Mouse (Mus musculus): ENCODE measurements around the gene Ttc34.

Gene Ttc34

DNA sequence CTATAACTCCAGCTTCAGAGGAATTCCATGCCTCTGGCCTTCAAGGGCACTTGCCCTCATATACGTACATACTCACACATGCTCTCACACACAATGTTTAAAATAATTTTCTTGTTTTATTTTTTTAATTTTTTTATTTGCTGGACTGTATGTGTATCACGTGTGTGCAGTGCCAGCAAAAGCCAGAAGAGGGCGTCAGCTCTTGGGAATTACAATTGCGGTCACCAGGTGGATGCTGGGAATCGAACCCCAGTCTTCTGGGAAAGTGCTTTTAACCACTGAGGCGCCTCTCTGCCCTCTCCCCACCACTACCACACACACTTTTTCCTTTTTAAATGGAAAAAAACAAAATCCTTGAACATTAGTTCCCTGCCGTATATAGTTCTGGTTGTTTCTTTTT is 19.6 kb downstream of the Ttc34 start:
- intact Hi-C loops (cut with DNase I): no loop called here

DNA sequence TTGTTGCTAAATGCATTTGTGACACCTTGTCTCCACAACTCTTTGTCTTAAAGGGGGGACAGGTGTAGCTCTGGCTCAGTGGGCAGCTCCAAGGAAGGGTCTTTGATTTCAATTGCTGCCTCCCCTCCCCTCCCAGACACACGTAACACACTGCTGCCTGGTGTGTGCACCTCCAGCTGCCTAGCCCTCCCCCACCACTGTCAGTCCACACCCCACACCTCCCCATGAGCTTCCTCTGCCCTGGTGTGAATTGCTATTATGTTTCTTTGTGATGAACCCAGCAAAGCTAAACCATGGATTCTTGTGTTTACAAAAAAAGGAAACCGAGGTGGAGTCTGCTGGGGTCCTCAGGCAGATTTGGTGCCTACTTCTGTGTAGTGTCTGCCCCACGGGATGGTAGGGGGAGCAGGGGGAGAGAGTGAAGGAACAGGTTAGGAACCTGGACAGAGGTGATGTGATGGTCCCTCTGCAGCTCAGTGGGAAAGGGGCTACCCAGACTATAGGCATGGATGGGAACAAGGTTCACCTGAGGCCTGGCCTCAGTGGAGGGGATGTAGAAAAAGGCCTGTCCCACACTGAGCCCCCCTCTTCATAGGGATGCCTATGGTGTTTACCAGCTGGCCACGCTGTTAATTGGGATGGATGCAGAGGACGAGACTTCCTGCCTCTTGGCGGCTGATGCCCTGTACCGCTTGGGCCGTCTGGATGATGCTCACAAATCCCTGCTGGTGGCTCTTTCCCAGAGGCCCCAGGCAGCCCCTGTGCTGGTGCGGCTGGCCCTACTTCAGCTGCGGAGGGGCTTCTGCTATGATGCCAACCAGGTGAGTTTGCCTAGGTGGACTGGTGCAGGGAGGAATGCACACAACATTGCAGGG is 20.3 kb downstream of the Ttc34 start:
- intact Hi-C loops (cut with DNase I): no loop called here

DNA sequence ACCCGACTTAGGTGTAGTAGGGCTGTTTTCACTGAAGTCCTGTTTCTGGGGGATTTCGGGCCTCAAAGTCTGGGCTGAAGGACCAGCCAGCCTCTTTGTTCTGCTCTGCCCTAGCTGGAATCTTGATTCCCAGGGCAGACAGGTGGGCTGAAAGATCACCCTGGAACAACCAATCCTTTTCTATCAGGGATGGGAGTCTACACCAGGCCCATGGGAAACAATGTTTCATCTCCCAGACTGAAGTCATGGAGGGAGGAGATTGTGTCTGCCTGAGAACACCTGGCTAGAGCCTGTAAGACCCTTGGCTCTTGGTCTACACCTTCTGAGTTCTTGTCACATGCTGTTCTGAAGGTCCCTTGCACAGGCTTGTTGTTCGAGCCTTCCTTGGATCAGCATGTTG is 21.3 kb downstream of the Ttc34 start:
- intact Hi-C loops (cut with DNase I): no loop called here

DNA sequence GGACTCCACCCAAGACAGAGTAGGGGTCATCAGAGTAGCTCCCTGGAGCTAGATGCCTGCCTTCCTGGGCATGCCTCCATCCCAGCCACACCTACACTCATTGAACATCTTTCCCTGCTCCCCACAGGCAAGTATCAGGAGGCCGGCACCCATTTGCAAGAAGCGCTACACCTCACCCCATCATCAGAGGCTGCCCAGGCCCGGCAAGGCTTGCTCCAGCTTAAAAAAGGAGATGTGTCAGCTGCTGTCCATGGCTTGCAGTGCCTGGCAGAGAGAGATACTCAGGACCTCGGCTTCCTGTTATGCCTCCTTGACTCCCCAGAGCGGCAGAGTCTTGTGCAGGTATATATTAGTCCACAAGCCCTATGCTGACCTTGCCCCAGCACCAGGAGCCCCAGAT is 24.7 kb downstream of the Ttc34 start:
- intact Hi-C loops (cut with DNase I): no loop called here

DNA sequence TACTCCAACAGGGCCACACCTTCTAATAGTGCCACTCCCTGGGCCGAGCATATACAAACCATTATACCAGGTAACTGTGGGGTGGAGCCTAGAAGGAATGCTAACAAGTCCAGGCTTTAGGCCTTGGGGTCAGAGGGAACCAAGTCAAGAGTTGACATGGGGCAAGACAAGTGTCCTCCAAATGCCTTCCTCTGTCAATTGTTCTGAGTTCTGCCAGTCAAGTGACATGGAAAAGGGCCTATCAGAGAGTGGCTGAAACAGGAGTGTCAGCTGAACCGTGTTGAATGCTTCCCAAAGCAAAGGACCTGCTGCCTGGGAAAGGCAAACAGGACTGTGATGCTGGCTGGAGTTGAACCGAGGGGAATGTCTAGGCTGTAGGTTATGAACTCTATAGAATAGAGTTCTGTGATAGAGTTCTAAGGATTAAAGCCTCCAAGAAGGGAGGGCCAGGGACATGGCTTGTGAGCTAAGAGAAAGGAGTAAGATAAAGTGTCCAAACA is 26.2 kb downstream of the Ttc34 start:
- intact Hi-C loops (cut with DNase I): no loop called here

DNA sequence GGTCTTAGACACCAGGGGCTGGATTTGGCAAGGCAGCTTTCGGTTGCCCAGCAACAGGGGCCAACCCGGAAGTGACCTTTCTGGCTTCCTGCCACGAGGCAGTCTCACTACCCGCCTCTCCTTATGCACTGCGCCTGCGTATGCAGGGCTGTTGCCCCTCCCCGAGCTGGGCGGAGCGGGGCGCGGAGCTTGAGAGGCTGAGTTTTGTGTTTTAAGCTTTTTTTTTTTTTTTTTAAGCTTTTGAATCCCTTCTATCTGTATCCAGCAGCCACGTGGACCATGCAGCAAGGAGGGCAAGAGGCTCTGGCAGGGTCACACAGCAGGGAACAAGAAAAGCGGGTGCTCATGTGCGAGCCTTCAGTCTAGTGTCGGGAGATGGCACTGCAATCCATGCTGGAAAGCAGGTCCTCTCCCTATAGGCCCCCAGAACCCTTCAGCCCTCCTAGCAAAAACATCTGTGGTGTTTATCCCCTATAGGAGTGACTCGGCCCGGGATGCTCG is 27.1 kb downstream of the Ttc34 start:
- intact Hi-C loops (cut with DNase I): no loop called here

DNA sequence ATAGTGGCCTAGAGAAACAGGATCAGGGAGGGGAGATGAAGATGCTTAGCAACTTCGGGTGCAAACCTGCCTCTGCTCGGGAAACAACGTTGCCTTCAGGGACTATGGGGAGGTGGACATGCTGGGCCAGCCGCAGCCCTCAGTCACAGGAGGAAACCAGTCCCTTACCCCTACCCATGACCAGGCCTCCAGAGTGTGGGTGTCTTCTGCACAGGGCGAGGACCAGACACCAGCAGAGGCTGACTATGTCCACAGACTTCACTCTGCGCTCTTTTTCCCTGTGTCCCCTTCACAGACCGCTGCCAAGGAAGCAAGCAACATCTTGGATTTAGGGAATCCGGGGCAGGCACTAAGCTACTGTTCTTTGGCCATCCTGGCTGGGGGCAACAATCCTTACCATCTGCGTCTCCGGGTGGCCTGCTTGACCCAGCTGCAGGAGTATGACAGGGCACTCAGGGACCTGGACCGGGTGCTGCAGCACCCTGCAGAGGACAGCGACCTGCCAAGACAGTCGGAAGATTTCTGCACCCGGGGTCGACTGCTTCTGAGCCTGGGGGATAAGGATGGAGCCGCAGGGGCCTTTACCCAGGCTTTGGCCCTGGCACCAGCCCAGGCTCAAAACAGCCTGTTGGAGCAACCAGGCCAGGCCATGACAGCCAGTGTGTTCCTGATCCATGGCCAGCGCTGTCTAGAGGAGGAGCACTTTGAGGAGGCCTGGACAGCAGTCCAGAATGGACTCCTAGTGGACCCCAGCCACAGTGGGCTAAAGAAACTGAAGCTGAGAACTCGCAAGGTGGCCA is 27.9 kb downstream of the Ttc34 start:
- intact Hi-C loops (cut with DNase I): no loop called here

DNA sequence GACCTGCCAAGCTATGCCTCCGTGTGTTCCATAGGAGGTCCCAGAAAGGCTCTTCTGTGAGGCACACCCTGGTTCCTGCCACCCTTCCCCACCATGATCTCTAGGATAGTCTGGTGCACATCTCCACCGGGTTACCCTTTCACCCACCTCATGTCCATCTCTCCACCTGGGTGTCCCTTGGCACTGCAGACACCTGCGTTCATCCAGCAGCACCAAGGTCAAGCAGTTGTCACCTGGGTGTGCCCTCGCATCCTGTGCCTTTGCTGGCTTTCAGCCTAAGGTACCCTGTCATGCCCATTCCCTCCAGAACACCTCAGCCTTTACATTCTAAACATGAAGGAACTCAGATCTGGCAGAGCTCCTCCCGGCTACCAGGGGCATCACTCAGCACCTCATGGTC is 29.1 kb downstream of the Ttc34 start:
- intact Hi-C loops (cut with DNase I): no loop called here

DNA sequence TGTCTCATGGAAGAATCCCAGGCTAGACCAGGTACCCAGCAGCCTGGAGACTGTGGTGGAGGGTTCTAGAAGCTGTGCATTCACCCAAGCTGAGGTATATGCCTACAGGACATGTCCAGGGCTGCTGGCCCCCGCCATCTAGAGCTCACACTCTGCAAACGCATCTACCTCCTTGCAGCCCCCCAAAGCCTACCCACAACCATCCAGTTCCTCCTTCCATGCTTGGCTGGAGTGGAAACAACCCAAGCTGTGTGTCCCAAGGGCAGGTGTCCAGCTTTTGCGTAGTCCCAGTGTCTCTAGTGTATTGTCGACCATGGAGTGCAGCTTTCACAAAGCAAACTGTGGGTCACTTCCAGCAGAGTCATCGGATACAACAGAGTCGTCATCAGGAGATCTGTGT is 30.0 kb downstream of the Ttc34 start:
- intact Hi-C loops (cut with DNase I): no loop called here

DNA sequence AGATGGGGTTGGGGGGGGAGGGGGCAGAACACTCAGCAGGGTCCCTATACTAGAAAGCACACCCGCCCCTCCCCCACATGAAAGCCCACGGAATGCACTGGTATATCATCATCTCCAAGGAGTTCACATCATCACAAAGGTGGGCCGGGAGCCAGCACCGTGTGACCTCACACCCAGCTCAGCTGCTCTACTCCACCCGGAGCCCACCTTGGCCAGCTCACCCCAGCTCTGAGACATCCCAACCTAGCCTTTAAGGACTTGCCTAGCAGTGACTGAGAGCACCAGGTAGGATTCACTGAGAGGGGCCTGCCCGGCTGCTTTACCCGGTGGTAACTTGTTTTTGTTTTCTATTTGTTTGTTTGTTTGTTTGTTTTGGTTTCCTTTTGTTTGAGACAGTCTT is 32.2 kb downstream of the Ttc34 start, which contains the start of gene Mmel1:
Mmel1 (plus strand) TSS at position 146 of the 400 bp plus-strand sequence.
- intact Hi-C loops (cut with DNase I): no loop called here

DNA sequence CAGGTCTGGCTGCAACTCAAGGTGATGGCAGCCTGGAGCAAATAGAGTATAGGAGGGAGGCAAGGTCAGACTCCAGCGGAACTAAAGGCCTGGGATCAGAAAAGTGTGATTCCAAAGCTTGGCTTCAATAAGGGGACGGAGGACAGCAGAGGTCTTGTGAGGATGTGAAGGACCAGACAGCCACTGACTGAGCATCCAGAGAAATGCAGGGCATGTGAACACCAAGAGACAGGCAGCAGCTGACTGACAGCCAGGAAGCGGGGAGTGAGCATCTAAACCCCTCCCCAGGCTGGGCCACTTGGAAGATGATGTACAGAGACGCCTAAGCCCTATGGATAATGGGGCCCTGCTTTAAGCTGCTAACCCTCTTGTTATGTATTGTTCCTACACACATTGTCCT is 33.5 kb downstream of the Ttc34 start:
- intact Hi-C loops (cut with DNase I): no loop called here

DNA sequence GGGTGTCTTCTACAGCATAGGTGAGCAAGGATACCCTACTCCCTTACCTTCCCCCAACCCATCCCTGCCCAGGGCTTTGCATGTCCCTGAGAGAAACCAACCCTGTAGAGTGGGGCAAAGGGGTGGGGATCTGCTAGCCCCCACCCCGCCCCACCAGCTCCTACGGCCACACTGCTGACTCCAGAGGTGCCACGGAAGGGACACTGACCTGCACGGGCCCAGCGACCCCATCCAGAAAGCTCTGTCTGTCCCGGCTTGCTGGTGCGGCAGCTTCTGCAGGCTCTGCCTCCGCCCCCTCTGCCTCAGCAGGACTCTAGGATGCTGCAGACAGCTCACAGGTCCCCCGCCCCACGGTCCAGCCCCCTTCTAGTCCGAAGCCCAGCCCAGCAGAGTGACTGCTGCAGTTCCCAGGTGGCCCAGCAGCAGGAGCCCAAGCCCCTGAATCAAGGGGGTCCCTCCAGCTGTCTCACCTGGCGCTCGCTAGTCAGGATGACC is 34.5 kb downstream of the Ttc34 start:
- intact Hi-C loops (cut with DNase I): no loop called here

DNA sequence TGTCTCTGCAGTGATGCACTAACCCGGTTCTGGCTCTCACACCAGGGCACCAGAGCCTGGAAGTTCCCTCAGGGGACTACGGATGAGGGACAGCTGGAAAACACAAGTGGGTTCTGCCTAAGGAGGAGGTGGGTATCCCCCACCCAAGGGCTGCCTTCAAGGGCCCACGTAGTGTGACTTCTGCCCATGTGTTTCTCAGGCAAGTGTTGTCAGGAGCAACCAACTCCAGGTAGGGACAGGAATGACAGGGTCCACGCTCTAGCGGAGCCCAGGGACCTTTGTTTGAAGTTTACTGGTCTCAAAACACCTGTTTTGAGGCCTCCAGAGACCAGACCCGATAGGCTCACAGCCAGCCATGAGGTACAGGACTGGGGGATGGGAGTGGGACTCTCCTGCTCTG is 35.9 kb downstream of the Ttc34 start:
- intact Hi-C loops (cut with DNase I): no loop called here

DNA sequence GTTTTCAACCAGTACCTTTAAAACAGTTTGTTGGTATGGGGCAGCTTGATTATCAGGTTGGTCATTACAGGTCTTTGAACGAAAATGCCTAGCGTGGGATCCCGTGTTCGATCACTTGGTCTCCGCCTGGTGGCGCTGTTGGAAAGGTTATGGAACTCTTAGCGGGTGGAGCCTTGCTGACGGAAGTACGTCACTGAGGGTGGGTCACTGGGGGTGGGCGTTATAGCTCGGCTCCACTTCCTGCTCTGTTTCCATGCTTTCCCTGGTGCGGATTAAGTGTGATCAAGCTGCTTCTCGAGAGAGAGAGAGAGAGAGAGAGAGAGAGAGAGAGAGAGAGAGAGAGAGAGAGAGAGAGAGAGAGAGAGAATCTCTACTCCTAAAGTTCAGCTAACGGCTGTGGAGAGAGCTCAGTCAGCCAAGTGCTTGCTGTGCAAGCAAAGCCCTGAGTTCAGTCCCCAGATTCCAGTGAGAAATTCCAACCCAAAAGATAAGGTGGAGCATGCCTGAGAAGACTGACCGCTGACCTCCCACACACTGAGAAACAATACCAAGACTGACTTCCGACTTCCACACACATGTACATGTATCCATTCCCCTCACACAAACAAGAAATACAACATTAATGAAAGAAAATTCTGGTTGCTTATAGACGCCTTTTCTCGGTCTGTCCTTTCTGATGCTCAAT is 40.7 kb downstream of the Ttc34 start:
- intact Hi-C loops (cut with DNase I): loop anchor here (1.0 to 2.0 kb wide), 3 partner anchors 29 to 187 kb away; no protein-coding TSS in a partner anchor

DNA sequence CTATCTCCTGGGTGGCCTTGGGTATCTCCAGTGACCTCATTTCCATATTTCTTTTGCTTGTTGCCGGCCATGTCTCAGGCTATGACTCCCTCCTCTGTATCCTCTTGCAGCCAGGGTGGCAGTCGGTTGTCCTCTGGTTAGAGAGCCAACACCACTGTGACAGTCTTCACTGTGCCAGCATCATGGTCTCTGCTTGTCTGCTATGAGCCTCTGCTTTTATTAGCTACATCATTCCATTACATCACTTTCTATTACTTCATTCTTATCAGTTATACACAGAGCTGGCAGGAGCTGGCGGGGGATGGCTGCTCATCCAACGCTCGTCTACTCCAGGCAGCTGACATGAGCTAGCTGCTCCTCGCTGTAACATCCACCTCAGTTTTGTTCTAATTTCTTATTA is 43.5 kb downstream of the Ttc34 start:
- intact Hi-C loops (cut with DNase I): no loop called here

DNA sequence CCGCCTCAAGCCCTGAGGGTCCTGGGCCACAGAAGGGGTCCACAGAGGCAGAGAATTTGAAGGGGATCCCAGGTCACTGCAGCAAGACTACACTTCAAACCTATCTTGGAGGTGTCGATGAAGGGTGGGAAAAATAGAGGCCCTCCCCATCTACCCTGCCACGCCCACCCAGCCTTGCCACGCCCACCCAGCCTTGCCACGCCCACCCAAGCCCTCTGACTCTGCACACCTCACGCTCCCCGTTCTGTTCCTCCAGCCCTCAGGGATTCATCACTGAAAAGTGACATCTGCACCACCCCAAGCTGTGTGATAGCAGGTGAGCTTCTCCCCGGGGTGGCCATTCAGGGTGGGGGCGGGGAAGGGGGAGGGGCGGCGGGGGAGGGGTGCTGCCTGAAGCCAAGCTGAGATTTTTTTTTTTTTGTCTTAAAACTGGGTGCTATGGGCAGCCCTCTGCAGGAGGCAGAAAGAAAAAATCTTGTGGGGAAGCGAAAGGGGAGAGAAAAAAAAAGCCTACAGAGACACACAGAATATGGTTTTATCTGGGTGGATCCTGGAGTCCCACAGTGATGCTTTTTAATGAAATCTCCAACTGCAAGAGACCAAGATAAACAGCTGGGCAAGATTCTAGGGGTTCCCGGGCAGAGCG is 44.9 kb downstream of the Ttc34 start:
- intact Hi-C loops (cut with DNase I): no loop called here

DNA sequence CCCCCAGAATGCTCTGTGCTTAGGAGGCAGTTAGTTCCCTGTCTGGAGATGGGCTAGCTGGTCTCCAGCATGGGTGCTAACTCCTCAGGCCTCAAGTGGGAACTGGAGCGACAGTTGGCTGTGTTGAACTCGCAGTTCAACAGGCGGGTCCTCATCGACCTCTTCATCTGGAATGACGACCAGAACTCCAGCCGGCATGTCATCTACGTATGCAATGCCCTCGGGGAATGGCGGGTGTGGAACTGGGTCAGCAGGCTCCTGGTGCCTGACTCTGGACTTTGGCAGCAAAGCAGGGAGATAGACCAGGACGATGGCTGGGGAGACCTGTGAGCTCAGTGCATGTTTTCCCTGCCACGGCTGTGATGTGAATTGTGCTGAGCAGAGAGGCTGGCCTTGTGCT is 48.2 kb downstream of the Ttc34 start:
- intact Hi-C loops (cut with DNase I): no loop called here

DNA sequence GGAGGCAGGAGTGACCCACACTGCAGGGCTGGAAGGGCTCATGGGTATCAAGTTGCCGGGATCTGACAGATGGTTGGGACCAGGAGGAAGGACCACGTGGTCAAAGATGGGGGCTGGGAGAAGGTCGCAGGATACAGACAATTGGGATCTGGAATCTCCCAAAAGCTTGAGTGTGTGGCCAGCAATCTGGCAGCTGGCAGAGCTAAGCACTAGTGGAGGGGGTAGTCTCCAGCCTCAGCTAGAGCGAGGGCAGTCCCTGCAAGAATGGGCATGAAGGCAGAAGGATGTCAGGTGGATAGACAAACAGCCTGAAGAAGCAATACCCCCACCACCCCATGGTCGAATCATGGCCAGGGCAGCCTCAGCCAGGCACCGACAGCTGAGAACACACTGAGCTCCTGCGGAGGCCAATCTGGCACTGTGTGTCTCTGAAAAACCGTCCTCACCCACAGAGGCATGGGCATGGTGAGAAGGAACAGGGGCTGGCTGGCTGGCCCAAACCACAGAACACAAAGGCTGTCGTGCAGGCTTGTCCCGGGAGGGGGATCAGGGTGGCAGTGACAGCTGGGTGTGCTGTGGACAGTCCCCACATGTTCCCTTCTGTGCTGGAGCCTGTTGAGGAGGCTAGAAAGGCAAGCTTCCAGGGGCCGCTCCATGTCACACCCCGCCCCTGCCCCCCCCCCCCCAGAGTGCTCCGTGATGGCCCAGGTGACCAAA is 49.8 kb downstream of the Ttc34 start:
- intact Hi-C loops (cut with DNase I): no loop called here

DNA sequence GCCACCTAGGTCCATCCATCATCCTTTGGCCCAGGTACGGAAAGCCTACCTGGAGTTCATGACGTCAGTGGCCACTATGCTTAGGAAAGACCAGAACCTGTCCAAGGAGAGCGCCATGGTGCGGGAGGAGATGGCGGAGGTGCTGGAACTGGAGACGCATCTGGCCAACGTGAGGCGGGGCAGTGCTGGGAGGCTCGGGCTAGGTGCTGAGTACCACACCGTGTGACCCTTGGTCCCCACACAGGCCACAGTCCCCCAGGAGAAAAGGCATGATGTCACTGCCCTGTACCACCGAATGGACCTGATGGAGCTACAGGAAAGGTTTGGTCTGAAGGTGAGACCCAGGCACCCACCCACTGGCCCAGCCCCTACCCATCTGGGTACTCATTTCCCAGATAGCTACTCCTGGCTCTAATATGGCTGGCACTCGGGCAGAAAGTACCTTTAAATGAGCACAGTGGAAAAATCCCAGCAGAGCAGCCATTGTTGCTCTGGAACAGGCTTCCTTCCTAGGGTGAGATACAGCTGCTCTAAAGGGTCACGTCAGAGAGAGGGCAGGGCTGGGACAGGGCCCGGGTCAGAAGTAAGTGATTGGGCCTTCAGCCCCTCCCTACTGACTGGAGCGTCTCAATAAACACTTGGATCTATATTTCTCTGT is 50.5 kb downstream of the Ttc34 start:
- intact Hi-C loops (cut with DNase I): no loop called here

DNA sequence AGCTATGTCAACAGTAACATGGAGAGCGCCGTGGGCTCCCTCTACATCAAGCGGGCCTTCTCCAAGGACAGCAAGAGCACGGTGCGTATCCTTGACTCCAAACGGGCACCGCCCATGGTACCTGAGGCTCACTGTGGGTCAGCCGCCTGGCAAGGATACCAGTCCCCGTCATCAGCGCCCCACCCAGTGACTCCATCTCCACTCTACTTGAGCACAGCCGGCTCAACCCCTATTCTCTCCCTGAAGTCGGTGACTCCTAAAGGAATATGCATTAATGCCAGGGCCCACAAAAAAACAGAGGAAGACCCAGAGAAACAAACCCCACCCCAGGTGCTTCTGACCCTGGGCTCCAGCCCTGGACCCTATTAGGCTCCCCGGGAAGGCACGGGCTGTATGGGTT is 53.6 kb downstream of the Ttc34 start:
- intact Hi-C loops (cut with DNase I): no loop called here

All from adrenal gland (tissue).